Mouse (Mus musculus): Measurements from ENCODE around the gene Rprd2. TPM values are rescaled to one million over a fixed set of nuclear protein-coding genes. Genes with fewer than 3 reads are reported as not detected.

Gene Rprd2
- total RNA-seq, 2 experiments from 2014 or later, result 21.3 to 62.4 TPM

Other genes starting within 250 kb of the Rprd2 start
- gene Golph3l, start 229.9 kb downstream of the Rprd2 start, total RNA-seq (2014; fragmentation: Nextera tagmentation), result 31.3 and 39.8 TPM in 2 replicates
- gene Golph3l, start 229.9 kb downstream of the Rprd2 start, total RNA-seq (2017), result 29.2 and 48.4 TPM in 2 replicates
- 38.7 and 39.4 TPM in 2 replicates for gene Ensa, start 193.9 kb downstream of the Rprd2 start, total RNA-seq (2014; fragmentation: Nextera tagmentation)
- 64.8 and 65.4 TPM in 2 replicates for gene Ensa, start 193.9 kb downstream of the Rprd2 start, total RNA-seq (2017)
- gene Mcl1, start 160.1 kb downstream of the Rprd2 start, total RNA-seq (2014; fragmentation: Nextera tagmentation), result 76.0 and 78.6 TPM in 2 replicates
- gene Mcl1, start 160.1 kb downstream of the Rprd2 start, total RNA-seq (2017), result 107 and 132 TPM in 2 replicates
- gene Adamtsl4, start 130.9 kb downstream of the Rprd2 start, total RNA-seq (2014; fragmentation: Nextera tagmentation), result 0.20 TPM in 1 of 2 replicates, not detected in the other
- not detected in 2 replicates for gene Adamtsl4, start 130.9 kb downstream of the Rprd2 start, total RNA-seq (2017)
- gene Ecm1, start 79.3 kb downstream of the Rprd2 start, total RNA-seq (2014; fragmentation: Nextera tagmentation), result 8.2 and 17.2 TPM in 2 replicates
- gene Ecm1, start 79.3 kb downstream of the Rprd2 start, total RNA-seq (2017), result not detected in 2 replicates
- 88.1 and 103 TPM in 2 replicates for gene Tars2, start 58.7 kb downstream of the Rprd2 start, total RNA-seq (2014; fragmentation: Nextera tagmentation)
- gene Tars2, start 58.7 kb downstream of the Rprd2 start, total RNA-seq (2017), result 58.0 and 75.5 TPM in 2 replicates
- gene Prpf3, start 37.0 kb upstream of the Rprd2 start, total RNA-seq (2014; fragmentation: Nextera tagmentation), result 72.1 and 90.7 TPM in 2 replicates
- 66.7 and 100.0 TPM in 2 replicates for gene Prpf3, start 37.0 kb upstream of the Rprd2 start, total RNA-seq (2017)
- 204 and 223 TPM in 2 replicates for gene Mrps21, start 52.7 kb upstream of the Rprd2 start, total RNA-seq (2014; fragmentation: Nextera tagmentation)
- 318 and 398 TPM in 2 replicates for gene Mrps21, start 52.7 kb upstream of the Rprd2 start, total RNA-seq (2017)
- 0.69 and 3.3 TPM in 2 replicates for gene Ciart, start 63.4 kb upstream of the Rprd2 start, total RNA-seq (2014; fragmentation: Nextera tagmentation)
- gene Ciart, start 63.4 kb upstream of the Rprd2 start, total RNA-seq (2017), result 0.66 and 2.8 TPM in 2 replicates
- gene BC028528, start 73.1 kb upstream of the Rprd2 start, total RNA-seq (2014; fragmentation: Nextera tagmentation), result 2.1 and 2.3 TPM in 2 replicates
- gene BC028528, start 73.1 kb upstream of the Rprd2 start, total RNA-seq (2017), result 2.3 and 14.6 TPM in 2 replicates
- gene Aph1a, start 75.1 kb upstream of the Rprd2 start, total RNA-seq (2014; fragmentation: Nextera tagmentation), result 35.7 and 42.8 TPM in 2 replicates
- 16.2 and 21.1 TPM in 2 replicates for gene Aph1a, start 75.1 kb upstream of the Rprd2 start, total RNA-seq (2017)
- gene Car14, start 85.8 kb upstream of the Rprd2 start, total RNA-seq (2014; fragmentation: Nextera tagmentation), result not detected in 2 replicates
- gene Car14, start 85.8 kb upstream of the Rprd2 start, total RNA-seq (2017), result not detected in 2 replicates
- gene Anp32e, start 110.4 kb upstream of the Rprd2 start, total RNA-seq (2014; fragmentation: Nextera tagmentation), result 136 and 186 TPM in 2 replicates
- 505 and 626 TPM in 2 replicates for gene Anp32e, start 110.4 kb upstream of the Rprd2 start, total RNA-seq (2017)
- 0.61 and 5.4 TPM in 2 replicates for gene Plekho1, start 177.1 kb upstream of the Rprd2 start, total RNA-seq (2014; fragmentation: Nextera tagmentation)
- 5.9 and 10.5 TPM in 2 replicates for gene Plekho1, start 177.1 kb upstream of the Rprd2 start, total RNA-seq (2017)
- gene Vps45, start 239.6 kb upstream of the Rprd2 start, total RNA-seq (2014; fragmentation: Nextera tagmentation), result 29.7 and 38.8 TPM in 2 replicates
- gene Vps45, start 239.6 kb upstream of the Rprd2 start, total RNA-seq (2017), result 13.4 and 16.6 TPM in 2 replicates